Mouse (Mus musculus): ENCODE data around the gene Mlh3. TPM values are rescaled to one million over a fixed set of nuclear protein-coding genes. Genes with fewer than 3 reads are reported as not detected.

Mlh3 gene
- polyA plus RNA-seq (2017; shearing (Covaris generic)) = 10 to 100 TPM in 1 of 2 experiments, 1 to 10 TPM in 1; 8.5 to 12.7 TPM

DNA sequence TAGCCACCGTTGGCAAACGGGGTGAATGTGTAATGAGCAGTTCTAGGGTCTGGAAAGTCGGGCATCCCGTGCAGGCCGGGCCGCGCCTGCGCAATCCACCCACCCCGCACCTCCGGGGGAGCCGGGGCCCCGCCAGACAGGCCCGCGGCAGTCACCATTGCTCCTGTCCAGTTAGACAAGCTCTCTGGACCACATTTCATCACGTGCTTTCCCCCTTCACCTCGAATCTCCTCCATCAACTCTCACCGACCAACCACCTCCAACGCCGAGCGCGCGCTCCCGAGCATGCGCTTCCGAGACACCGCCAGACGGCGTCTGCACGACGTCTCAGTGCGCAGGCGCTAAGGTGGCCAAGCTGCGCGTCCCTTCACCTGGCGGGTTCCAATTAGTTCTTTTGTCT lies at the start of gene Mlh3:
Mlh3 (minus strand) TSS at position 281 of the 400 bp plus-strand sequence.

DNA sequence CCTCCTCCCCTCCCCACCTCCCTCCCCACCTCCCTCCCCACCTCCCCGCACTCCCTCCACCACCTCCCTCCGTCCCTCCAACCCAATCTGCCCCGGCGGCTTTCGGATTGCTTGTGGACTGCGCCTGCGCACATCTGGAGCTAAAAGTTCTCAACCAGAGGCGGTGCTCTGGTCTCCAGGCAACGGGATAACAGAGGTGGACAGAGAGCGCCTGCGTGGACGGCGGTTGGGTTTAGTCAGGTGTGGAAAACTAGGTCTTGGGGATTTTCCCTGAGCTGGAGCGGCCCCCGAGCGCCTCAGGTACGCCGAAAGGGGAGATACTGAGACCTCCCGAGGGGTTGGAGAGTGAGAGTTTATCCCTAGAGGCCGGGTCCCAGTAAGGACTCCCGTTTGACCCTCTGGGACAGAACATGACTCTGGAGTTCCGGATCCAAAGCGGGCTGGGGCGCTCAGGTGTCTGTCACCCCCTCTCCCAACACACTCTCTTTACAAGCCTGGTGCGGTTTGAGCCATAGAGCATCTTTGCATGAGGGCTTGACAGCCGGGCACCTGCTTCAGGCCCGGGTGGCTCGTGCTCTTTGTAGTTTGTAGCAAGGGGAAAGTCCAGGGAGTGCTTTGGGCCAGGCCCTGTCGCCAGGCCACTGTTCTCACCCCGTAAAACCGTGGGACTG lies 18.2 kb upstream of the Mlh3 start, which contains the start of gene Zc2hc1c:
Zc2hc1c (plus strand) TSS at position 106 of the 671 bp plus-strand sequence.

DNA sequence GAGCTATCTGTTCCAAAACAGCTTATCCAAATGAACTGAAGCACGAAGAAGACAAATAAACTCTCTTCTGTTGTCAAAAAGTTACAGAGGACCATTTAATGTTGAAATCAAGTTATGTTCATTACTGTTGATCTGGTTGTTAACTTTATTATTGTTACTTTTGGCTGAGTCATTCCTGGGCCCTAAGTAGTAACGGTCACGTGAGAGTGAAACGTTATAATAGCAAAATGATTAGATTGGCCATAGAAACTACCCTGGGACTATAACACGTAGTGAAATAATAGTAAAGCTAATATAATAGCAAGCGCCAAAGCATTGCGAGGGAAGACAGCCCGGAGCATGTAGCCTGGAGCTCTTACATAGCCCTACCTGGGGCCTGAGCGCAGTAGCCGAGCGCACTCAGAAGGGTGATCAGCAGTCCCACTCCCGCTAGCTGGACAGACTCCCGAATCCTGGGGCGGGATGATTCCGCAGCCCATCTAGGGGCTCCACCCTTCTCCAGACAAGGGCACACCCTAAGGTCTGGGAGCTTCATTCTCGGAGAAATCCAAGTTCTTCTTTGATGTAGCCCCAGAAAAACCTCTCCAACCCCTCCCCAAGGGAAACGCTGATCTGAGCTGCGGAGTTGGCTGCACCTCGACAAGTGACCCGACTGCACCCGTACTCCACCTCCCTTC lies 17.5 kb upstream of the Mlh3 start, which contains the start of gene Acyp1:
Acyp1 (minus strand) TSS at position 630 of the 677 bp plus-strand sequence.

DNA sequence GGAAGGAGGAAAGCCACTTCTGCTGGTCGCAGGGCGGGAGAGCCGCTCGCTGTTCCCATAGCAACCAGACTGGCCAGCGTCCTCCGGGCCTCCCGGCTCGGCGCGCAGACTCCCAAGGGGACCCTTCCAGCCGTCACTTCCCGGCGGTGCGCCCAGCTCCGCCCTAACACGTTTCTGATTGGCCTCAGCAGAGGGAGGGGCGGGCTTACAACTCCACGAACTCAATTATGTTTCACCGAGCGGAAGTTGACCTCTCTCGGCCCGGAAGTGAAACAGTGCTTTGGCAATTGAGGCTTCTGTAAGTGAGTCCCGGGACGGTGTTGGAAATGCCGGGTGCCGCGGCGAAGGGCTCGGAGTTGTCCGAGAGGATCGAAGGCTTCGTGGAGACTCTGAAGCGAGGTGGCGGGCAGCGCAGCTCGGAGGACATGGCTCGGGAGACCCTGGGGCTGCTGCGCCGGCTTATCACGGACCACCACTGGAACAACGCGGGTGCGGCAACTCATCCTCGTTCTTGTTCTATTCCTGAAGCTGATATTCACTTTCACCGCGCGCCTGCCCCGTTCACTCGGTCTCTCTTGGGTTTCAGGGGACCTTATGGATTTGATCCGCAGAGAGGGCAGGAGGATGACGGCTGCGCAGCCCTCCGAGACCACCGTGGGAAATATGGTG lies 51.0 kb downstream of the Mlh3 start, which contains the start of gene Eif2b2:
Eif2b2 (plus strand) TSS at position 246 of the 669 bp plus-strand sequence.

Other genes with a start within 250 kb of the Mlh3 start
- gene Prox2, start 159.8 kb downstream of the Mlh3 start, polyA plus RNA-seq (2017; shearing (Covaris generic)) = 1 to 10 TPM; 5.0 to 5.3 TPM
- 10 to 100 TPM; 86.4 to 95.1 TPM for gene Dlst, start 159.8 kb downstream of the Mlh3 start, polyA plus RNA-seq (2017; shearing (Covaris generic))
- gene Rps6kl1, start 119.3 kb downstream of the Mlh3 start, polyA plus RNA-seq (2017; shearing (Covaris generic)) = 1 to 10 TPM; 1.1 to 1.7 TPM
- gene Pgf, start 92.8 kb downstream of the Mlh3 start, polyA plus RNA-seq (2017; shearing (Covaris generic)) = 1 to 10 TPM in 1 of 2 experiments, under 1 TPM in 1; 0.24 to 1.0 TPM
- 100 to 1,000 TPM; 104 to 118 TPM for gene Eif2b2, start 51.1 kb downstream of the Mlh3 start, polyA plus RNA-seq (2017; shearing (Covaris generic))
- 10 to 100 TPM; 38.3 to 57.0 TPM for gene Acyp1, start 17.8 kb upstream of the Mlh3 start, polyA plus RNA-seq (2017; shearing (Covaris generic))
- gene Zc2hc1c, start 18.0 kb upstream of the Mlh3 start, polyA plus RNA-seq (2017; shearing (Covaris generic)) = not detected
- gene Nek9, start 68.8 kb upstream of the Mlh3 start, polyA plus RNA-seq (2017; shearing (Covaris generic)) = 10 to 100 TPM; 17.2 to 22.1 TPM
- gene Tmed10, start 104.2 kb upstream of the Mlh3 start, polyA plus RNA-seq (2017; shearing (Covaris generic)) = 100 to 1,000 TPM; 174 to 177 TPM
- gene Fos, start 203.3 kb upstream of the Mlh3 start, polyA plus RNA-seq (2017; shearing (Covaris generic)) = 10 to 100 TPM; 14.3 to 19.3 TPM

Data from activated CD4-positive, CD25-positive, alpha-beta regulatory T cell (primary cell).